Mouse (Mus musculus): Measurements from ENCODE around the gene Cdh13.

The Cdh13 gene

GRCm38 (mm10) chr8:119245641-119246040 is 962.1 kb downstream of the Cdh13 start:
- DNase-seq (ENCODE audit: inconsistent ontology term) = peak; percentile 12

GRCm38 (mm10) chr8:119254358-119254757 is 970.8 kb downstream of the Cdh13 start:
- no peak for DNase-seq (ENCODE audit: inconsistent ontology term)

GRCm38 (mm10) chr8:119258642-119259041 is 975.1 kb downstream of the Cdh13 start:
- DNase-seq (ENCODE audit: inconsistent ontology term) = peak; percentile 31

DNA sequence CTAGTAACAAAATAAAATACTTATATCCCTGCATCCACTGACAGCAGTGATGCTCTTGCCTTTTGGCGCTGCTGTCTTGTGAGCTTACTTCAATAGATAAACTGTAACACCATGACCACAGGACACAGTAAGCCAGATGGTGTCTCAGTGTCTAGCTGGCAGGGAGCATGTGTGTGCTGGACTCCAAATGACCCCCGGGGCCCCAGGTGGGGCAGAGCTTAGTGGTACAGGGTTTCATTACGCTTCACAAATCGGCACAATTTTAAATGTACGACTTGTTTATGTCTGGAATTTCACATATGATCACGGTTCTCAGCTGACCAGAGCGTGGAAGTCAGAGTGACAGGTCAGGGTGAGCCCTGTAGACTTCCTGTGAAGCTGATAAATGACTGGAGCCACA is 980.2 kb downstream of the Cdh13 start:
- DNase-seq (ENCODE audit: inconsistent ontology term) = no peak

DNA sequence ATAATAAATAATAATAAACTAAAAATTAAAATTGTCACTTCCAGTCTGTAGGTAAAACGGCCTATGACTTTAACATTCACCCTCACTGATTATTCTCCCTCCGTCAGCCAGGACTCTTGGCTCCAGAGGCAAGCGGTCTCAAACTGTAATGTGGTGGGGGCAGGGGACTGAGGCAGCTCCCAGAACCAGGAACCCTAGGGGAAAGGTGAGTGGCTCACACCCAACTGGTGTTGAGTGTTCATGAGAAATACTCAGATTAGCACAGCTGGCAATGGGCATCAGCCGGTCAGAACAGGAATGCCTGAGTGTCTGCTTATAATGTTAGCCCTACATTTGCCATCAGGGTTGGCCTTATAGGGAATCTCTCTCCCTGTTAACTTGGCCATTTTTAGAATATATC is 982.8 kb downstream of the Cdh13 start:
- no peak for DNase-seq (ENCODE audit: inconsistent ontology term)

DNA sequence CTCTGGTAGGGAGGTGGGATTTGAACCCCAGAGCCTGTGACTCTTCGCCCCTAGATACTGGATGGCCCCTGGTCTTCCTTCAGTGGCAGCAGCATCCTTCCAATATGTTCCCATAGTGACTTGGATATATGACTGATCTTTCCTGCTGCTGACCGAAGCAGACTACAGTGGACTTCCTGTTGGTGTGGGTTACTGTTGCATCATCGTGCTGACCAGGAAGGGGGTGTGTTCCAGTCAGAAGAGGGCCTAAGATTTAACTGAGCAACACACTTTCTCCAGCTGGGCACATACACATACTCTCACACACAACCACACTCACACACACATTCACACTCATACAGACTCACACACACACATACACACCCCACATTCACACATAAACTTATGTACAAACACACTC is 986.0 kb downstream of the Cdh13 start:
- no peak for DNase-seq (ENCODE audit: inconsistent ontology term)

DNA sequence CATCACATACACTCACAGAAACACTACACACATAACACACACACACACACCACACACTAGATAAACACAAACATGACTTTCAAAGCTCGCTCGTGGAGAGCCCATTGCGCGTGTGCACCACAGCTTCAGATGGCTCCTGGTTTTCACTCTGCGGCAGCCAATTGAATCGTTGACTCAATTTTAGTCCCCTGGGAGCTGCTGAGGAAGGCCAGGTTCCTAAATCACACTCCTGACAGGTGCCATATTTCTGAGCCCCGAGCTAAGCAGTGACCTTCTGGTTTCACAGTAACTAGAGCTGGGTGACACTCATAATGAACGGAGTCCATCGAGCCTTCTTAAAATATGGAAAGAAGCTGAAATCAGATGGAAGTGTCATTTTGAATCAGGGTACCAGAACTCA is 986.8 kb downstream of the Cdh13 start:
- DNase-seq (ENCODE audit: inconsistent ontology term) = no peak

- no peak for DNase-seq (ENCODE audit: inconsistent ontology term)
Observed at GRCm38 (mm10) chr8:119272891-119273290, 989.4 kb downstream of the Cdh13 start.

DNA sequence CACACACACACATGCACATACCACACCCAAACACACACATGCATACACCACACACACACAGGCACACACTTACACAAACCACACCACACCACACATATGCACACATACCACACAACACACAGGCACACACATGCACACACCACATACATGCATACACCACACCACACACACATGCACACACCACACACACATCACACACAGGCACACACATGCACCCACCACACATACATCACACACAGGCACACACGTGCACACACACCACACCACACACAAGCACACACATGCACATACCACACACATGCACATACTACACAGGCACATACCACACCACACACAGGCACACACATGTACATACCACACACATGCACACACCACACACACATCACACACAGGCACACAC is 991.9 kb downstream of the Cdh13 start:
- no peak for DNase-seq (ENCODE audit: inconsistent ontology term)

GRCm38 (mm10) chr8:119277047-119277451 is 993.5 kb downstream of the Cdh13 start:
- DNase-seq (ENCODE audit: inconsistent ontology term) = no peak

GRCm38 (mm10) chr8:119281761-119282160 is 998.2 kb downstream of the Cdh13 start:
- DNase-seq (ENCODE audit: inconsistent ontology term) = no peak

DNA sequence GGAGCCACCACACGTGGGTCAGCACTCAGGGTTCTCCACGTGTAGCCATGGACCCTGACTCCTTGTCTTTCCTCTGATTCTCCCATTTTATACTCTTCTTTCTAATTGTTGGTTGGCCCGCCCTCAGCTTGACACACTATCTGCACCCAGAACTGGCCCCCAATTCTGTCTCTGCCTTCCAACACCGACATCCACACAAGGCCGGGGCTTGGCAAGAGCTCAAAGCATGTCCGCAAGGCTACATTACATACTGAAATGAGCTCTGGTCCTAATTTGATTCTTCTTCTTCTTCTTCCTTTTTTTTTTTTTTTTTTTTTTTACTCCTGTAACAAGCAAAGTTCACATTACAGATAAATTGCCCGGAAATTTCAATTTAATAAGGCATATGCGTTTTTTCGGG is 1001.0 kb downstream of the Cdh13 start:
- no peak for DNase-seq (ENCODE audit: inconsistent ontology term)

GRCm38 (mm10) chr8:119284920-119285319 is 1001.4 kb downstream of the Cdh13 start:
- peak; percentile 41 for DNase-seq (ENCODE audit: inconsistent ontology term)

DNA sequence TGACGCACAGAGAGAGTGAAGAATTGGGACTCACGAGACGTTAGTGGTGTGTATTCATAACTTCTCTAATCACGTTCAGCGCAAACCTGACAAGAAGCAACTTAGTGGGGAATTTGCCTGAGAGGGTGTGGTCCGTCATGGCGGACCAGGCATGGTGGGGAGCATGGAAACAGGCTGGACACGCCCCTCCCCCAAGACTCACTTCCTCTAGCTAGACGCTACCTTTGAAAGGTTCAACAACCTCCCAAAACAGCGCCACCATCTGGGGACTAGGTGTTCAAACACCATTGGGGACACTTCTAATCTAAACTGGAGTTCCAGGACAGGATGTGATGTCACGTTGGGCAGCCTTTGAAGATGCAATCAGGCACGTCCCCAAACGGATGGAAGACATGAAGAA is 1011.9 kb downstream of the Cdh13 start:
- no peak for DNase-seq (ENCODE audit: inconsistent ontology term)

DNA sequence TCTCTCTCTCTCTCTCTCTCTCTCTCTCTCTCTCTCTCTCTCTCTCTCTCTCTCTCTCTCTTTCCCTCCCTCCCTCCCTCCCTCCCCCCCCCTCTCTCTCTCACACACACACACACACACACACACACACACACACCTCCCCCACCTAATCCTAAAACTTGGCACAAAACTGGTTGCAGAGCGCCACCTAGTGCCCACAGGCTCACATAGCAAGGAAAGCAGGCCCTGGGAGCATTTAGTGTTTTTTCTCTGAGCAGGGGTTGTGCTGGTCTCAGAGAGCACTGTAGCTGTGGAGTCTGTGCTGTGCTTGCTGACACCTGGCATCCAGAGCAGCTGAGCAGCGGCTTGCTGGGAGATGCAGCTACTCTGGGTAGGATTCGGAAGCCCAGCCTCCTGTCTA is 1014.2 kb downstream of the Cdh13 start:
- DNase-seq (ENCODE audit: inconsistent ontology term) = peak; percentile 17

DNA sequence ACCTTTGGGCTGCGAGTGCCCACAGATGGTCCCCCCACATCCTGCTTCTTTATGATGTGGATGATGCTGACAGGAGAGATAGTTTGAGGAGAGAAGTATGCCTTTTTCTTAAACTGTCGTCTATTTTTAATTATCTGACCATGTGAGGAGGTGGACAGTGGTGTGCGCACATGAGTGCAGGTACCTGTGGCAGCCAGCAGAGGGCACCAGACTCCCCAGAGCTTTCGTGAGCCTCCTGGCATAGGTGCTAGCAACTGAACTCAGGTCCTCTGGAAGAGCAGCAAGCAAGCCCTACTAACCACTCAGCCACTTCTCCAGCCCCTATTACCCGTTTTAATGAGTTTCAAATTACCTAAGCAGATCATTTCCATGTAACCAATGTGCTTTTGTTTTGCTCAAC is 1016.8 kb downstream of the Cdh13 start:
- DNase-seq (ENCODE audit: inconsistent ontology term) = no peak

GRCm38 (mm10) chr8:119304196-119304595 is 1020.7 kb downstream of the Cdh13 start:
- no peak for DNase-seq (ENCODE audit: inconsistent ontology term)

GRCm38 (mm10) chr8:119311412-119311811 is 1027.9 kb downstream of the Cdh13 start:
- no peak for DNase-seq (ENCODE audit: inconsistent ontology term)

- no peak for DNase-seq (ENCODE audit: inconsistent ontology term)
Observed at GRCm38 (mm10) chr8:119323215-119323614, 1039.7 kb downstream of the Cdh13 start.

DNA sequence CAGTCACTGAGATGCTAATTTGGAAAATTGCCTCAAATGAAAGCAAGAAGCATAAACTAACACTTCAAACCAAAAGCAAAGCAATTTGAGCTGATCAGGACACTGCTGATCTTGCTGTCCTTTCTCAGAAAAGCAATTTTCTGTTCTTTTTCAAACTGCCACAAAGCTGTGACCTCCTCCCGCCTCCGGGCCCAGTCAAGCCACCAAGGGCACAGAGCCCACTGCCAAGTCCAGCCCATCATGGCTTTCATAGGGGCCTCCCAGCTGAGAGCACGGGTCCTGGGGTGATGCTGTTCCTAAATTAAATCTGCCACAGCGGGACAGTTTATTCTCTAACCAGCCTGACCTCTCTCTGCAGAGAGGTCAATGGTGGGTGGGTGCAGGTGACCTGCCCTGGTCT is 1056.0 kb downstream of the Cdh13 start:
- no peak for DNase-seq (ENCODE audit: inconsistent ontology term)

DNA sequence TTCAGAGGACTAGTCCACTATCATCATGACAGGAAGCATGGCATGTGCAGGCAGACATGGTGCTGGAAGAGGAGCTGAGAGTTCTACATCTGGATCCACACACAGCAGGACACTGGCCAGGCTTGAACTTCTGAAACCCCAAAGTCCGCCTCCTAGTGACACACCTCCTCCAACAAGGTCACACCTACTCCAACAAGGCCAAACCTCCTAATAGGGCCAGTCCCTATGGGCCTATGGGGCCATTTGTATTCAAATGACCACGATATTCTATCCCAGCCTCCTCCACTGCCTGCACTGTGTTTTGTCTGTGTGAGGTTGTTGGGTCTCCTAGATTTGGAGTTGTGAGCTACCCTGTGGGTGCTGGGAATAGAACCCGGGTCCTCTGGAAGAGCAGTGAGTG is 1060.1 kb downstream of the Cdh13 start:
- DNase-seq (ENCODE audit: inconsistent ontology term) = no peak

- peak; percentile 96 for DNase-seq (ENCODE audit: inconsistent ontology term)
Observed at GRCm38 (mm10) chr8:119344190-119344856, 1060.8 kb downstream of the Cdh13 start, which contains the start of gene Hsbp1. Gene Hsbp1 (plus strand): TSS chr8:119344488.

GRCm38 (mm10) chr8:119345029-119345682 is 1061.6 kb downstream of the Cdh13 start:
- DNase-seq (ENCODE audit: inconsistent ontology term) = peak; percentile 14

DNA sequence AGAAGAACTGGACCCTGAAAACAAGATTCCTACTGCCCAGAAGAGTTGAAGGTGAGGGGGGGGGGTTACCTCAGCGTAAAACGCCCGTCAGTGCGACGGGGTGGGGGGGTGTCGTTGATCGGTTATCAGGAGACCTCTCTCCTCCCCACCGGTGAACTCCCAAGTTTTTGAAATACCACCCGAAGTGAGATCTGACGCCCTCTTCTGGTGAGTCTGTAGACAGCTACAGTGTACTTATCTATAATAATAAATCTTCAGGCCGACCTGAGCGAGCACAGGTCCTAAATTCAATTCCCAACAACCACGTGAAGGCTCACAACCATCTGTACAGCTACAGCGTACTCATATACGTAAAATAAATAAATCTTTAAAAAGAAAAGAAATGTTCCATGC is 1062.1 kb downstream of the Cdh13 start:
- DNase-seq (ENCODE audit: inconsistent ontology term) = no peak

Measured in Muller cell, postnatal 12 days (primary cell).